Mouse (Mus musculus) urinary bladder, adult 18-20 months (tissue): Measurements from ENCODE around the gene 4933421I07Rik.

Source experiments
- DNase-seq, 2 experiments: peaks; one replicate each; pipeline ENCODE4 v3.0.0; 2022; ENCODE audit warnings: low spot score in 2 of 2, mixed read lengths in 2 of 2

Gene 4933421I07Rik

DNA sequence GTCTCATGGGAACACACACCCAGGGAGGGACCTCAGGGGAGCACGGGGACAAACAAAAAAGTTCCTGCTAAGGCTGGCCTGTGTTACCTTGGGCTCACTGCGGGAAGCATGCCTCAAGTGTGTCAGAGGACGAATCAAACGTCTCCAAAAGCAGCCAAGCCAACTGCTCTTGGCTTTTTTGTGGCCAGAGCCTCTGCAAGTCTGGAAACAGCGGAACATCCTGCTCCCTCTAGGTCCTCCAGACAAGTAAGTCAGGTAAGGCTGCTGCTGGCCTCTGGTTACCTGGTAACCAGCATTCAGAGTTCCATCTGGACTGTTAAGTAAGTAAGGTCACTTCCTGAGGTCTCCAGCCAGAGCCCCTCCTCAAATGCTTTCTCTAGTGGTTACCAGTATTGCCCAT lies at the start of gene 4933421I07Rik:
Gene 4933421I07Rik, minus strand, starts transcription at position 271 of the 400 bp plus-strand sequence.
- no peak for DNase-seq

- no peak for DNase-seq
Measured at GRCm38 (mm10) chr7:42497356-42497755, 49.4 kb upstream of the 4933421I07Rik start.

DNA sequence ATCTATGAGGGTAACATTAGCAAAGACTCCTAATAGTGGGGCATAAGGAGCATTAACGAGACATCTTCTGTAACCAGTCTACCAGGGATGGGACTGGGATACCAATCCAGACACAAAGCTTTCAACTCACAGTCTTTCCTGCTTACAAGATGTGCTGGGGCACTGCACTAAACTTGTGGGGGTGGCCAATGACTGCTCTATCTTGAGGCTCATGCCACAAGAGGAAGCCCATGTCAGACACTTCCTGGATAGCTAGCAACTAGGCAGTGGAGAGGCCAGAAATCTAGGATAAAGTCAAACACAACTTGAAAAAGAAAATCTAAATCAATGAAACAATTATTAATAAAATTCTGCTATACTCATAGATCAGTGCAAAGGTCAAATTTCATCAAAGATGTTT lies 48.3 kb upstream of the 4933421I07Rik start:
- no peak for DNase-seq

DNA sequence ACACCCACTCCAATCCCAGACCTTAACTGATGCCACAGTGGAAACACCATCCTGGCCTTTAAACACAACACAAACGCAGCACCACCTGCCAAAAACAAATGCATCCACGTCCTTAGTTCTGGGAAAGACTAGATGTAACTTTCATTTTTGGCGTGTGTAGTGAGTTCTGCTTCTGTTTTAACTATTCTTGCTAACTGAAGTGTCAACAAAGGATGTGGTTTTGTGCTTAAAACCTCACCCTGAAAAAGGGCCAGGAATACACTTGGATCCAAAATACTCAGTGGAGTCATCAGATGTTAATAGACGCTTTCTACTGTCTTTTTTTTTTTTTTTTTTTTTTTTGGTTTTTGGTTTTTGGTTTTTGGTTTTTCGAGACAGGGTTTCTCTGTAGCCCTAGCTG lies 42.9 kb upstream of the 4933421I07Rik start:
- DNase-seq: no peak

DNA sequence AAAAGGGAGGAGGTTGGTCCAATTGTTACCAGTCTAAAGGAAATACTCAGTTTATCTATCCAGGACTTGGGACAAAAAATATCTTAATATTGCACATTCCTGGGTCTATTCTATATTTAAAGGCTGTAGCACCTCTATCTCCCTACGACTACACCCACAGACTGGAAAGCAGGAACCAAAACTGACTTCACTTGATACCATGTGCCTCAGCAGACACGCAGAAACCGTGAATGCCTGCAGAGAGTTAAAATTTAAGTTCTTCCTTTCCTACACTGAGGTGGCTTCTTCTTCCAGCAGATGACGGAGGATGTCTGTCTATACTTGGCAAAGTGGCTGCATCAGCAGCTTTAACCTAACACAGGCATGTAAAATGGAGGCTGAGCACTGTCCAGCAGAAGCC lies 42.4 kb upstream of the 4933421I07Rik start:
- DNase-seq: no peak

GRCm38 (mm10) chr7:42454640-42455039 lies 6.7 kb upstream of the 4933421I07Rik start:
- no peak for DNase-seq

- DNase-seq: peak in 1 of 2 experiments; percentile 4
Measured at GRCm38 (mm10) chr7:42450618-42451017, 2.7 kb upstream of the 4933421I07Rik start.

DNA sequence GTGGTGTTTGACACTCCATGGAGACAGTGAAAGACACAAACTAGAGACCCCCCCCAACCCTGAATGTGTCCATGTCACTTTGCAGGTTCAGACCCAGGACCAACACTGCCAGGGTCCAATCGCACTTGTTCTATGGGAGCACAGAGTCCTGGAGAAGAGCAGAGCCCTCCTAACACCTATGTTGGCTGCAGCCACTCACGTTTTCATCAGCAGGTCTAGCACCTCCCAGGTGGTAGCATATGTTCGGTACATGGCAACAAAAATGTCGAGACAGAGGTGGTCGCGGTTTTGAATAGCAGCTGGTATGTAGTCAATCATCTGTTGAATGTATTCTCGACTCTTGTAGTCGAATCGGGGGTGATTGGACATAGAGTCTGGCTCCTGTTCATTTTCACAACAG lies 568 bp downstream of the 4933421I07Rik start:
- no peak for DNase-seq
